Mouse (Mus musculus) kidney, embryonic 14.5 days (tissue): ENCODE data around the gene Sacs. TPM values are rescaled to one million over a fixed set of nuclear protein-coding genes. Genes with fewer than 3 reads are reported as not detected.

Experiments
- ATAC-seq: fragments of 200-750 bp; cut with Nextera tagmentation; 2 replicates; pipeline ENCODE4 v1.8.0; 2017; ENCODE audit warnings: moderate number of reproducible peaks, mild to moderate bottlenecking, moderate TSS enrichment, moderate library complexity; ENCODE audit not compliant: low FRiP score, low TSS enrichment
- H3K27ac ChIP-seq: fragments of 300-500 bp; sonication (generic); 2 replicates; pipeline ENCODE4 v1.5.1; 2014; ENCODE audit warnings: low read depth, mild to moderate bottlenecking, low read length, moderate library complexity, mixed read lengths
- H3K27me3 ChIP-seq: fragments of 300-500 bp; sonication (generic); 2 replicates; pipeline ENCODE4 v1.6.1; 2014; ENCODE audit warnings: mild to moderate bottlenecking, low read length; ENCODE audit not compliant: control insufficient read depth, insufficient read depth
- H3K36me3 ChIP-seq: fragments of 300-500 bp; sonication (generic); 2 replicates; pipeline ENCODE4 v1.6.1; 2014; ENCODE audit warnings: low read length, mixed read lengths; ENCODE audit not compliant: control insufficient read depth, insufficient read depth
- H3K4me1 ChIP-seq: fragments of 300-500 bp; sonication (generic); 2 replicates; pipeline ENCODE4 v1.6.1; 2014; ENCODE audit warnings: low read length, mixed read lengths; ENCODE audit not compliant: control insufficient read depth, insufficient read depth
- H3K4me2 ChIP-seq: fragments of 300-500 bp; sonication (generic); replicated peaks from 2 replicates; pipeline ENCODE4 v1.6.1; 2014; ENCODE audit warnings: low read depth, mild to moderate bottlenecking, low read length
- H3K4me3 ChIP-seq: fragments of 300-500 bp; sonication (generic); 2 replicates; pipeline ENCODE4 v1.5.1; 2014; ENCODE audit warnings: mild to moderate bottlenecking, low read length
- H3K9ac ChIP-seq: fragments of 300-500 bp; sonication (generic); 2 replicates; pipeline ENCODE4 v1.6.1; 2014; ENCODE audit warnings: low read depth, mild to moderate bottlenecking, low read length, moderate library complexity
- H3K9me3 ChIP-seq: fragments of 300-500 bp; sonication (generic); 2 replicates; pipeline ENCODE4 v1.6.1; 2016; ENCODE audit warnings: low read length; ENCODE audit not compliant: control insufficient read depth
- WGBS: fragments of 180-500 bp; shearing (Covaris S2); extraction: QIAGEN DNeasy Blood & Tissue Kit; methylation state at CpG from one replicate; pipeline ENCODE4 v1.1.7; 2014; 5-methylcytosine and 5-hydroxymethylcytosine counted together
- polyA plus RNA-seq: library from polyadenylated mRNA; unstranded; fragments of >200 nt; fragmentation: Nextera tagmentation; extraction: Ambion mirVana; gene quantifications from 2 replicates; pipeline ENCODE4 v1.2.1, GENCODE M21; 2014

Sacs gene
- 2.8 and 3.6 TPM in 2 replicates for polyA plus RNA-seq

DNA sequence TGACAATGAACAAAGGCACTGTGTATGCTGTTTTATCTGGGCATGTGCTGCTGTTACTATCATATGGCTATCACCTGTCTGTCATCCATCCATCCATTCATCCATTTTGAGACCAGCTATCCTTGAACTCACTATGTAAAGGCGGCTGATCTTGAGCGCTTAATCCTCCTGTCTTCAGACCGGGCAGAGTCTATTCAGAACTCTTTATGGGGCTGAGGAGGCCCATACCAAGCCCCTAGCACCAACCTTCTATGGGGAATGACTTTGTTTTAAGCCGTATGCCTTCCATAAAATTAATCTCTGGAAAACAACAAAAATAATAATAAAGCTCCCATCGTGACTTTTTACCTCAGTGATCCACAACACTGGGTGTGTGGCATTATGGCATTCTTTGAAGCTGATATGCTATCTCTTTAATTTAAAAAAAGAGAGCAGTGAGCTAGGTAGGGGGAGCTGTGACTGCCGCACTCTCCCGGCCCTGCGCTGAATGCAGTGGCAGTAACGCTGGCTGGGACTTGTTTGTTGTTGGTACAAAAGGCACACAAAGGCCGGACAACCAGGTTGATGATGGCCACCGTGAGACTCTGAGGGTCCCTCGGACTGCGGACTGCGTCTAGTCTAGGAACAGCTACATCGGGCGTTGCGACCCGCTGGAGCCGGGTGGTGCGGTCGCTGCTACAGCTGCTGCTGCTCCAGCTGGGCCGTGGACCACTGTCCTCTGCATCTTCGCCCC is at the start of gene Sacs:
Gene Sacs (plus strand): TSS at position 464 of the 733 bp plus-strand sequence.
- H3K9ac ChIP-seq, result peak within 1 kb of the TSS; percentile 31; the same call in 1 of the 2 replicates
- peak; percentile 49; the same call in 1 of the 2 replicates for ATAC-seq
- H3K4me3 ChIP-seq, result peak within 1 kb of the TSS; percentile 45
- H3K9me3 ChIP-seq, result no peaks in the 10 kb centered on the region
- WGBS, result 7% methylated on average over 23 of the region's 23 CpGs
- H3K36me3 ChIP-seq, result no peaks in the 10 kb centered on the region
- no peak within 1 kb of the TSS for H3K27ac ChIP-seq
- H3K4me1 ChIP-seq, result peaks cover 4% of the 10 kb centered on the region; the same call in 1 of the 2 replicates
- peak within 1 kb of the TSS; percentile 71 for H3K4me2 ChIP-seq
- H3K27me3 ChIP-seq, result peaks cover 11% of the 10 kb centered on the region; the same call in 1 of the 2 replicates

DNA sequence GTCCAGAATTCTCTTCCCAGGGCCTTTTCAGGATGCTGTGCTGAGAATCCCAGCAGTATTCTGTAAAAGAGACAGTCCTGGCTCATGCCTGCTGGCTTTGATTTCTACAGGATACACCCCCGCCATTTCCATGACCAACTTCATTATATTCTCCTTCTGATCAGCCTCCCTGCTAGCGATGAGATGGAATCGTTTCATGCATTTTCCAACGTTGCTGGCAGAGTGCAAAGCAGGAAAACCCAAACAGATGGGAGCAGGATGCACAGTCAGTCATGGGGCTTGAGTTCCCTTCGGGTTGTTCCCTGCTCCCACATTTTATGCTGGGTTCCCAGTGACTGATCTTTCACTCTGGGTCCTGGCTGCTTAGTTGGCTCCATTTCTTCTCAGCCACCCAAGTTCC is 47.3 kb upstream of the Sacs start:
- no peak overlapping the region for H3K4me3 ChIP-seq
- no peak overlapping the region for H3K27ac ChIP-seq
- no peaks in the 10 kb centered on the region for H3K9me3 ChIP-seq
- H3K27me3 ChIP-seq, result no peaks in the 10 kb centered on the region
- no peaks in the 10 kb centered on the region for H3K4me1 ChIP-seq
- H3K4me2 ChIP-seq, result no peak overlapping the region
- no peaks in the 10 kb centered on the region for H3K36me3 ChIP-seq
- no peak overlapping the region for H3K9ac ChIP-seq
- 83% methylated on average over 5 of the region's 5 CpGs for WGBS
- no peak for ATAC-seq

- H3K4me2 ChIP-seq, result no peak overlapping the region
- 82% methylated on average over 3 of the region's 3 CpGs for WGBS
- no peak overlapping the region for H3K27ac ChIP-seq
- H3K36me3 ChIP-seq, result no peaks in the 10 kb centered on the region
- no peak overlapping the region for H3K4me3 ChIP-seq
- H3K27me3 ChIP-seq, result no peaks in the 10 kb centered on the region
- ATAC-seq, result no peak
- no peak overlapping the region for H3K9ac ChIP-seq
- H3K4me1 ChIP-seq, result no peaks in the 10 kb centered on the region
- H3K9me3 ChIP-seq, result no peaks in the 10 kb centered on the region
Observed at GRCm38 (mm10) chr14:61092073-61092472, 46.2 kb upstream of the Sacs start.

DNA sequence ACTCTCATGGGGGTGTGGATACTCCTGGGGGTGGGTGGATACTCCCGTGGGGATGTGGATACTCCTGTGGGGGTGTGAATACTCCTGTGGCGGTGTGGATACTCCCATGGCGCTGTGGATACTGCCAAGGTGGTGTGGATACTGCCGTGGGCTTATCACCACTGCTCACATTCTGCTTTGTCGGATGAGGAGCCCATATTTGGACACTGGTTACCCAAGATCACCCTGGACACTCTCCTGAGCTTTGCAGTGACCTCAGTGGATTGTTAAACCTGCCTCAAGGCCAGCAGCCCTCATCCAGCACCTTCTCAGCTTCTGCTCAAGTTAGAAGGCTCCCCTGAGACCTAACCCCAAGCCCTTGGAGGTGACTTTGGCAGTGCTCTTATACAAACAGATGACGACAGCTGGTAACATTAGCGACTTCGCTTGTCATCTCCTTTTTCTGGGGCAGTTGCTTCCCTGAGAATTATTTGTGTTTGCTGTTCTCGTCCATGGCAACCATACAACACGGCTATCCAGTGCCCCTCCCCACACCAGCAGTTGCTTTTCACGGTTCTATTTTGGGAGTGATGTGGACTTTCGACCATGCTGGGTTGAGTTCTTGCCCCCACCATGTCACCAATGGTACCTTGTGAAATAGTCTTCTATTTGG is 40.2 kb upstream of the Sacs start:
- Histone ChIP-seq H3K4me3 (no peak overlapping the region), H3K4me2 (no peak overlapping the region), H3K9ac (no peak overlapping the region), H3K36me3 (no peaks in the 10 kb centered on the region), H3K27ac (no peak overlapping the region), H3K9me3 (no peaks in the 10 kb centered on the region), H3K4me1 (no peaks in the 10 kb centered on the region), H3K27me3 (no peaks in the 10 kb centered on the region)
- ATAC-seq, result no peak
- WGBS, result 72% methylated on average over 12 of the region's 12 CpGs

- Histone ChIP-seq H3K4me1 (no peaks in the 10 kb centered on the region), H3K9ac (no peak overlapping the region), H3K9me3 (no peaks in the 10 kb centered on the region), H3K27ac (no peak overlapping the region), H3K4me3 (no peak overlapping the region), H3K4me2 (no peak overlapping the region), H3K36me3 (no peaks in the 10 kb centered on the region), H3K27me3 (no peaks in the 10 kb centered on the region)
- 89% methylated on average over 6 of the region's 6 CpGs for WGBS
- ATAC-seq, result no peak
Observed at GRCm38 (mm10) chr14:61100736-61101135, 37.5 kb upstream of the Sacs start.

GRCm38 (mm10) chr14:61106404-61106803 is 31.9 kb upstream of the Sacs start:
- ATAC-seq, result no peak
- H3K9ac ChIP-seq, result no peak overlapping the region
- H3K4me3 ChIP-seq, result no peak overlapping the region
- 78% methylated on average over 8 of the region's 8 CpGs for WGBS
- no peaks in the 10 kb centered on the region for H3K36me3 ChIP-seq
- no peaks in the 10 kb centered on the region for H3K27me3 ChIP-seq
- no peaks in the 10 kb centered on the region for H3K9me3 ChIP-seq
- no peaks in the 10 kb centered on the region for H3K4me1 ChIP-seq
- H3K4me2 ChIP-seq, result no peak overlapping the region
- H3K27ac ChIP-seq, result no peak overlapping the region

- no peak for ATAC-seq
- H3K4me2 ChIP-seq, result no peak overlapping the region
- no peaks in the 10 kb centered on the region for H3K36me3 ChIP-seq
- H3K9ac ChIP-seq, result no peak overlapping the region
- H3K4me1 ChIP-seq, result no peaks in the 10 kb centered on the region
- H3K4me3 ChIP-seq, result no peak overlapping the region
- H3K9me3 ChIP-seq, result no peaks in the 10 kb centered on the region
- no peaks in the 10 kb centered on the region for H3K27me3 ChIP-seq
- H3K27ac ChIP-seq, result no peak overlapping the region
- 81% methylated on average over 2 of the region's 2 CpGs for WGBS
Observed at GRCm38 (mm10) chr14:61108625-61109024, 29.6 kb upstream of the Sacs start.

GRCm38 (mm10) chr14:61112404-61112803 is 25.9 kb upstream of the Sacs start:
- no peak for ATAC-seq
- Histone ChIP-seq H3K4me1 (no peaks in the 10 kb centered on the region), H3K36me3 (no peaks in the 10 kb centered on the region), H3K9ac (no peak overlapping the region), H3K9me3 (no peaks in the 10 kb centered on the region), H3K4me3 (no peak overlapping the region), H3K4me2 (no peak overlapping the region), H3K27ac (no peak overlapping the region), H3K27me3 (no peaks in the 10 kb centered on the region)
- WGBS, result 3% methylated on average over 11 of the region's 11 CpGs

DNA sequence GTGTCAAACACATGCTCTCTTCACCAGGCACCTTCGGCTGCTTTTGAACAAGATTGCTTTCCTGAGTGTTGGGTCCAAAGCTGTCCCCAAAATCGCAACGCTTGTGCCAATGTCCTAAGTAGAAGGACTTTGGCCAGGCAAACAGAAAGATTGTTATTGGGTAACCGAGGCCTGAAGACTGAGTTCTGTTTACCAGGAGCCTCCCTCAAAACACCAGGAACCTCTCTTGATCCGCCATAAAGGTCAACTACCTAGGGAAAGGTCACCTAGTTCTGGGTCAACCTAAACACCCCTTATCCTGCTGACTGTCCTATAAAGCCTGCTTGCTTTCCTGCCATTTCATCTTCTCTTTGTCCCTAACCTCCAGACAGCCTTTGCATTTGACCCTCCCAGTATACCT is 13.5 kb upstream of the Sacs start:
- Histone ChIP-seq H3K36me3 (no peaks in the 10 kb centered on the region), H3K4me3 (no peak overlapping the region), H3K27ac (no peak overlapping the region), H3K4me2 (no peak overlapping the region), H3K9me3 (no peaks in the 10 kb centered on the region), H3K4me1 (no peaks in the 10 kb centered on the region), H3K27me3 (no peaks in the 10 kb centered on the region), H3K9ac (no peak overlapping the region)
- ATAC-seq, result no peak
- WGBS, result 92% methylated on average over 5 of the region's 5 CpGs
